Mouse (Mus musculus) limb, embryonic 13.5 days (tissue): Measurements from ENCODE around the gene Krt42. TPM values are rescaled to one million over a fixed set of nuclear protein-coding genes. Genes with fewer than 3 reads are reported as not detected.
"Not testable (repeated sequence)": the region's sequence is repeated elsewhere in the genome, so short reads cannot be mapped to it uniquely, and the experiment has no call there.

Experiments used
- ATAC-seq: fragments of 200-750 bp; cut with Nextera tagmentation; 2 replicates; pipeline ENCODE4 v1.8.0; 2017; ENCODE audit warnings: low read depth, moderate number of reproducible peaks, moderate TSS enrichment; ENCODE audit not compliant: low FRiP score
- H3K27ac ChIP-seq: fragments of 300-500 bp; sonication (generic); 2 replicates; pipeline ENCODE4 v1.5.1; 2015; ENCODE audit warnings: inconsistent platforms, mild to moderate bottlenecking, moderate library complexity
- H3K27me3 ChIP-seq: fragments of 300-500 bp; sonication (generic); 2 replicates; pipeline ENCODE4 v1.6.1; 2015; ENCODE audit warnings: mild to moderate bottlenecking, inconsistent platforms
- H3K36me3 ChIP-seq: fragments of 300-500 bp; sonication (generic); 2 replicates; pipeline ENCODE4 v1.6.1; 2015; ENCODE audit warnings: inconsistent platforms, mild to moderate bottlenecking, moderate library complexity
- H3K4me1 ChIP-seq: fragments of 300-500 bp; sonication (generic); 2 replicates; pipeline ENCODE4 v1.6.1; 2015; ENCODE audit warnings: inconsistent platforms
- H3K4me2 ChIP-seq: fragments of 300-500 bp; sonication (generic); replicated peaks from 2 replicates; pipeline ENCODE4 v1.6.1; 2015; ENCODE audit warnings: inconsistent platforms, mild to moderate bottlenecking, moderate library complexity
- H3K4me3 ChIP-seq: fragments of 300-500 bp; sonication (generic); 2 replicates; pipeline ENCODE4 v1.5.1; 2015; ENCODE audit warnings: moderate library complexity, mild to moderate bottlenecking, inconsistent platforms
- H3K9ac ChIP-seq: fragments of 300-500 bp; sonication (generic); 2 replicates; pipeline ENCODE4 v1.6.1; 2015; ENCODE audit warnings: mild to moderate bottlenecking, inconsistent platforms
- H3K9me3 ChIP-seq: fragments of 300-500 bp; sonication (generic); 2 replicates; pipeline ENCODE4 v1.6.1; 2016; ENCODE audit warnings: inconsistent platforms
- WGBS: fragments of 180-500 bp; shearing (Covaris S2); methylation state at CpG from one replicate; pipeline ENCODE4 v1.1.7; 2015; 5-methylcytosine and 5-hydroxymethylcytosine counted together
- polyA plus RNA-seq: library from polyadenylated mRNA; unstranded; fragments of >200 nt; fragmentation: Nextera tagmentation; extraction: Ambion mirVana; gene quantifications from 2 replicates; pipeline ENCODE4 v1.2.1, GENCODE M21; 2015

Gene Krt42
- polyA plus RNA-seq: not detected in 2 replicates

- no peaks in the 10 kb centered on the region for H3K36me3 ChIP-seq
- H3K4me2 ChIP-seq: no peak within 1 kb of the TSS
- no peaks in the 10 kb centered on the region for H3K4me1 ChIP-seq
- no peaks in the 10 kb centered on the region for H3K9me3 ChIP-seq
- H3K27ac ChIP-seq: no peak within 1 kb of the TSS
- no peak within 1 kb of the TSS for H3K4me3 ChIP-seq
- ATAC-seq: no peak
- no peak within 1 kb of the TSS for H3K9ac ChIP-seq
- 86% methylated on average over 7 of the region's 7 CpGs for WGBS
- peaks cover 3% of the 10 kb centered on the region for H3K27me3 ChIP-seq
These were observed at the start of gene Krt42 for GRCm38 (mm10) chr11:100269821-100270332. Krt42 (minus strand) TSS chr11:100269871.

- Histone ChIP-seq H3K9me3 (no peaks in the 10 kb centered on the region), H3K36me3 (peaks cover 20% of the 10 kb centered on the region), H3K4me2 (peak overlapping the region; percentile 61), H3K9ac (0 out of 2 replicates have a peak overlapping the region, but pooled peaks have one; percentile 46), H3K27ac (no peak overlapping the region), H3K27me3 (no peaks in the 10 kb centered on the region), H3K4me3 (peak overlapping the region; percentile 71), H3K4me1 (peaks cover 8% of the 10 kb centered on the region)
- no peak for ATAC-seq
- 86% methylated on average over 10 of the region's 10 CpGs for WGBS
These were observed 49.1 kb upstream of the Krt42 start for GRCm38 (mm10) chr11:100318529-100319451.

GRCm38 (mm10) chr11:100317826-100318380 is 48.2 kb upstream of the Krt42 start:
- Histone ChIP-seq H3K36me3 (peaks cover 20% of the 10 kb centered on the region), H3K4me1 (peaks cover 8% of the 10 kb centered on the region), H3K9me3 (no peaks in the 10 kb centered on the region), H3K4me2 (no peak overlapping the region), H3K27me3 (no peaks in the 10 kb centered on the region), H3K4me3 (no peak overlapping the region), H3K27ac (no peak overlapping the region), H3K9ac (no peak overlapping the region)
- 45% methylated on average over 6 of the region's 6 CpGs for WGBS
- ATAC-seq: no peak

GRCm38 (mm10) chr11:100315439-100315838 is 45.8 kb upstream of the Krt42 start:
- H3K4me1 ChIP-seq: no peaks in the 10 kb centered on the region
- ATAC-seq: no peak
- H3K9me3 ChIP-seq: no peaks in the 10 kb centered on the region
- H3K27ac ChIP-seq: no peak overlapping the region
- no peak overlapping the region for H3K4me3 ChIP-seq
- WGBS: 87% methylated on average over 5 of the region's 5 CpGs
- no peaks in the 10 kb centered on the region for H3K36me3 ChIP-seq
- no peak overlapping the region for H3K4me2 ChIP-seq
- H3K9ac ChIP-seq: no peak overlapping the region
- no peaks in the 10 kb centered on the region for H3K27me3 ChIP-seq

GRCm38 (mm10) chr11:100313424-100313823 is 43.8 kb upstream of the Krt42 start:
- H3K27ac ChIP-seq: no peak overlapping the region
- no peak overlapping the region for H3K4me2 ChIP-seq
- ATAC-seq: no peak
- no peak overlapping the region for H3K9ac ChIP-seq
- 92% methylated on average over 6 of the region's 6 CpGs for WGBS
- H3K36me3 ChIP-seq: no peaks in the 10 kb centered on the region
- no peaks in the 10 kb centered on the region for H3K27me3 ChIP-seq
- no peak overlapping the region for H3K4me3 ChIP-seq
- no peaks in the 10 kb centered on the region for H3K4me1 ChIP-seq
- no peaks in the 10 kb centered on the region for H3K9me3 ChIP-seq

- WGBS: 34% methylated on average over 5 of the region's 5 CpGs
- Histone ChIP-seq H3K4me2 (no peak overlapping the region), H3K36me3 (no peaks in the 10 kb centered on the region), H3K4me1 (no peaks in the 10 kb centered on the region), H3K9me3 (no peaks in the 10 kb centered on the region), H3K4me3 (no peak overlapping the region), H3K27ac (no peak overlapping the region), H3K9ac (no peak overlapping the region; the same call in 1 of the 2 replicates), H3K27me3 (no peaks in the 10 kb centered on the region)
- ATAC-seq: no peak
These were observed 42.5 kb upstream of the Krt42 start for GRCm38 (mm10) chr11:100312096-100312679.

GRCm38 (mm10) chr11:100311656-100312055 is 42.0 kb upstream of the Krt42 start:
- Histone ChIP-seq H3K4me3 (no peak overlapping the region), H3K9me3 (no peaks in the 10 kb centered on the region), H3K36me3 (no peaks in the 10 kb centered on the region), H3K4me1 (no peaks in the 10 kb centered on the region), H3K9ac (no peak overlapping the region), H3K4me2 (no peak overlapping the region), H3K27me3 (no peaks in the 10 kb centered on the region), H3K27ac (no peak overlapping the region)
- ATAC-seq: no peak
- WGBS: 86% methylated on average over 1 of the region's 1 CpGs

- not testable (repeated sequence) for H3K4me3 ChIP-seq, ATAC-seq, H3K4me2 ChIP-seq, H3K36me3 ChIP-seq, H3K9me3 ChIP-seq, H3K9ac ChIP-seq, H3K27ac ChIP-seq, H3K27me3 ChIP-seq, H3K4me1 ChIP-seq
- WGBS: 85% methylated on average over 6 of the region's 6 CpGs
These were observed 39.0 kb upstream of the Krt42 start for GRCm38 (mm10) chr11:100308672-100309071.

- Histone ChIP-seq H3K4me2 (no peak overlapping the region), H3K9me3 (no peaks in the 10 kb centered on the region), H3K4me3 (no peak overlapping the region), H3K27ac (no peak overlapping the region), H3K9ac (no peak overlapping the region), H3K4me1 (no peaks in the 10 kb centered on the region), H3K36me3 (no peaks in the 10 kb centered on the region), H3K27me3 (no peaks in the 10 kb centered on the region)
- ATAC-seq: no peak
- 86% methylated on average over 5 of the region's 5 CpGs for WGBS
These were observed 38.2 kb upstream of the Krt42 start for GRCm38 (mm10) chr11:100307900-100308299.

- Histone ChIP-seq H3K9me3 (no peaks in the 10 kb centered on the region), H3K36me3 (no peaks in the 10 kb centered on the region), H3K4me2 (no peak overlapping the region), H3K27me3 (0 out of 2 replicates have a peak, but pooled peaks cover 2% of the 10 kb centered on the region), H3K4me1 (no peaks in the 10 kb centered on the region; the same call in 1 of the 2 replicates), H3K27ac (no peak overlapping the region), H3K4me3 (no peak overlapping the region), H3K9ac (no peak overlapping the region)
- WGBS: 89% methylated on average over 5 of the region's 5 CpGs
- ATAC-seq: no peak
These were observed 31.6 kb upstream of the Krt42 start for GRCm38 (mm10) chr11:100301292-100301691.

GRCm38 (mm10) chr11:100300293-100300692 is 30.6 kb upstream of the Krt42 start:
- H3K27me3 ChIP-seq: 0 out of 2 replicates have a peak, but pooled peaks cover 2% of the 10 kb centered on the region
- 11% methylated on average over 5 of the region's 5 CpGs for WGBS
- no peaks in the 10 kb centered on the region for H3K9me3 ChIP-seq
- H3K9ac ChIP-seq: no peak overlapping the region
- H3K4me1 ChIP-seq: no peaks in the 10 kb centered on the region; the same call in 1 of the 2 replicates
- no peak for ATAC-seq
- H3K27ac ChIP-seq: no peak overlapping the region
- 0 out of 2 replicates have a peak overlapping the region, but pooled peaks have one; percentile 9 for H3K4me2 ChIP-seq
- no peaks in the 10 kb centered on the region for H3K36me3 ChIP-seq
- no peak overlapping the region for H3K4me3 ChIP-seq
